Mouse (Mus musculus): ENCODE measurements at regions not wholly inside any gene's neighbourhood (a gene's known extent, or its start where the extent isn't known, plus 50 kb on each side); places are given as distances from the start of the nearest gene placed in this dataset.

GRCm38 (mm10) chr13:103653216-103653615, 121.2 kb downstream of the Srek1 start:
- 79% methylated on average over 4 of the region's 4 CpGs for whole genome bisulfite sequencing
- DNase-seq, result no peak
- Histone ChIP-seq H3K4me3 (replicated peaks; ENCODE audit: extremely low read depth, low read depth, low read length) (no peak overlapping the region), H3K4me1 (ENCODE audit: control insufficient read depth, insufficient read depth, low read length) (no peaks in the 10 kb centered on the region)
- TF ChIP-seq CTCF (IDR thresholded peaks at IDR 0.05; ENCODE audit: insufficient read depth, low read length) (no peak), POLR2A (IDR thresholded peaks at IDR 0.05; ENCODE audit: borderline replicate concordance, extremely low read depth, low read depth, low read length) (no peak)

- no peak for DNase-seq
- Histone ChIP-seq H3K4me1 (ENCODE audit: control insufficient read depth, insufficient read depth, low read length) (no peaks in the 10 kb centered on the region), H3K4me3 (replicated peaks; ENCODE audit: extremely low read depth, low read depth, low read length) (no peak overlapping the region)
- 85% methylated on average over 3 of the region's 3 CpGs for whole genome bisulfite sequencing
- no peak for TF ChIP-seq CTCF (IDR thresholded peaks at IDR 0.05; ENCODE audit: insufficient read depth, low read length)
- TF ChIP-seq POLR2A (IDR thresholded peaks at IDR 0.05; ENCODE audit: borderline replicate concordance, extremely low read depth, low read depth, low read length), result no peak
Observed at GRCm38 (mm10) chr13:103649383-103649782, 125.0 kb downstream of the Srek1 start.

DNA sequence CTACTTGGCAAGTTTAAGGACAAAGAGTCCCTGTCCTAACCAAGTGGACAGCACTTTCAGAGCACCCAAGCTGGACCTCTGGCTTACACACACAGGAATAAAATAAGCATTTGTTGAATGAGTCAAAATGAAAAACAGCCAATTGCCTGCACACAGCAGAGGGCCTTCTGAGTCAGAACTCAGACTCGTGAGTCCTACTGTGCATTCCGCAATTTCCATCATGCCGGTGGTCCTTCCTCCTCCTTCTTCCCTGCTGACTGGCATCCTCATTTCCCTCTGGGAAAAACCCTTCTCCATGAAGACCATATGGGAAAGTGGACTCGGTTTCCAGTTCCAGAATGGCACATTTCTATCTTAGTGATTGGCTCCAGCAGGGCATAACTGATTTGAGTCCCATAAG, 126.4 kb downstream of the Srek1 start:
- no peak for TF ChIP-seq CTCF (IDR thresholded peaks at IDR 0.05; ENCODE audit: insufficient read depth, low read length)
- TF ChIP-seq POLR2A (IDR thresholded peaks at IDR 0.05; ENCODE audit: borderline replicate concordance, extremely low read depth, low read depth, low read length), result no peak
- 71% methylated on average over 4 of the region's 4 CpGs for WGBS
- no peaks in the 10 kb centered on the region for H3K4me1 ChIP-seq (ENCODE audit: control insufficient read depth, insufficient read depth, low read length)
- no peak overlapping the region for H3K4me3 ChIP-seq (replicated peaks; ENCODE audit: extremely low read depth, low read depth, low read length)
- DNase-seq, result no peak

DNA sequence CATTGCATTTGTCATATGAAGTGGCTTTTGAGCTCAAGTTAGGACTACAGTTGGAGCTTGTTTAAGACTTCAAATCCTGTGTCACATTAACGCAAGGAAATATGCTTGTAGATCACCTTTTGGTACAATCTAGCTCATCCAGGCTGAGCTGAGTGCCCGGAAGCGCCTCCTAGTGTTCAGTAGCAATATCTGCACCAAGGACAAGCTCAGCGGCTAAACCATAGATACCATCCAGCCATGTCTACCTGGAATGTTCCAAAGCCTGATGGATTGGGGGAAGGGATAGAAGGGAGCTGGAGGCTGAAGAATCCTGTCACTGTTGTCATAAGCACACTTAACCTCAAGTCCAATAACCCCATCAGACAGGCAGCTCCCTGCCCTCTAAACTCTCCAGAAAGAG, 128.4 kb downstream of the Srek1 start:
- DNase-seq, result no peak

DNA sequence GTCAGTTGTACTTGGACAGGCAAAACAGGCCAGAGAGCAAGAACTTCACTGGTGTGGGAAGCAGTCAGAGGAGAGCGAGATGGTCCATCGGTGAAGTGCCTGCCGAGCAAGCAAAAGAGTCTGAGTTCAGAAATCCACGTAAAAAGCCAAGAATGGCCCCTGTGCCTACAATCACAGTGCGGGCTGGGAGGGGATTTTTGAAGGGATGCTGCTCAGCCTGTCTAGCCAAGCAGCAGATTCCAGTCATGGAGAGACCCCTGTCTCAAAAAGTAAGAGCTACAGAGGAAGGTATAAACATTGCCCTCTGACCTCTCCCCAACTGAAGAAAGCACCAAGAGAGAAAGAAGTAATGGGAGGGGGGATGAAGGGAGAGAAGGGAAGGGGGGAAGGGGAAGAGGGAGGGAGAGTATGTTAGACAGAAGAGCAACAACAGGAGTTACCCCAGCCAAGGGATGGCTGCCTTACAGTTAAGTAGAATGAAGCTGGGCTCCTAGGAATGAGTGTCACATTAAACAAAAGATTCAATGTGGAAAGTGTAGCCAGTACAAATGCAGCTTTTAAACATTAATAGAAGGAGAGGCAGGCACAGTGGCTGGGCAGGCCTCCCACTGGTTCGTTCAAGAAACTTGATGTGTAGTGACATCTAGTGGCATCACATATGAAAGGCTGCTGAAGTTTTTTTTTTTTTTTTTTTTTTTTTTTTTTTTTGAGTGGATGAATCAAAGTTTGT, 130.2 kb downstream of the Srek1 start:
- Histone ChIP-seq H3K4me1 (ENCODE audit: control insufficient read depth, insufficient read depth, low read length) (no peaks in the 10 kb centered on the region), H3K4me3 (replicated peaks; ENCODE audit: extremely low read depth, low read depth, low read length) (no peak overlapping the region)
- TF ChIP-seq CTCF (IDR thresholded peaks at IDR 0.05; ENCODE audit: insufficient read depth, low read length) (peak; percentile 46; the same call in 1 of the 2 replicates), POLR2A (IDR thresholded peaks at IDR 0.05; ENCODE audit: borderline replicate concordance, extremely low read depth, low read depth, low read length) (no peak)
- no peak for DNase-seq
- 64% methylated on average over 6 of the region's 6 CpGs for WGBS

More for the DNA sequence above, 128.4 kb downstream of the Srek1 start:
- Histone ChIP-seq H3K4me1 (ENCODE audit: control insufficient read depth, insufficient read depth, low read length) (no peaks in the 10 kb centered on the region), H3K4me3 (replicated peaks; ENCODE audit: extremely low read depth, low read depth, low read length) (no peak overlapping the region)
- 31% methylated on average over 4 of the region's 4 CpGs for WGBS
- TF ChIP-seq CTCF (IDR thresholded peaks at IDR 0.05; ENCODE audit: insufficient read depth, low read length), result peak; percentile 69
- TF ChIP-seq POLR2A (IDR thresholded peaks at IDR 0.05; ENCODE audit: borderline replicate concordance, extremely low read depth, low read depth, low read length), result no peak

DNA sequence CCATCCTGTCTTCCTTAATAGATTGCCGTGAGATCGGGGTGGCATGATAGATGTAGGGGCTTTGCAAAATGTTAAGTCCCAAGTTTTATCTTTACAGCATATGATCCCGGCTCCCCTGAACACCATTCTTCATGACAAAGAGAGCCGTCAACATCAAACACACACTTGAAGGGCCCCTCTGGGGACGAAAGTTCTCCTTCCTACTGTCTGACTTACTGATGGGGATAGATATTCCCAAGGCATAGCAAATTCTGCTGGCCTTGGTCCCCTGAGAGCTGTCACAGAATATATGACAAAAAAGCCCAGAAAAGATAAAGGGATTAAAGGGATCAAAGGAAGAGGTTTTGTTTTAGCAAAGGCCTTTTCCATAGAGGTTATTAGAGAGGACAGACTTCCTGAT, 130.9 kb downstream of the Srek1 start:
- no peaks in the 10 kb centered on the region for H3K4me1 ChIP-seq (ENCODE audit: control insufficient read depth, insufficient read depth, low read length)
- 72% methylated on average over 5 of the region's 5 CpGs for WGBS
- no peak overlapping the region for H3K4me3 ChIP-seq (replicated peaks; ENCODE audit: extremely low read depth, low read depth, low read length)
- TF ChIP-seq POLR2A (IDR thresholded peaks at IDR 0.05; ENCODE audit: borderline replicate concordance, extremely low read depth, low read depth, low read length) (no peak), CTCF (IDR thresholded peaks at IDR 0.05; ENCODE audit: insufficient read depth, low read length) (no peak)
- DNase-seq, result no peak

DNA sequence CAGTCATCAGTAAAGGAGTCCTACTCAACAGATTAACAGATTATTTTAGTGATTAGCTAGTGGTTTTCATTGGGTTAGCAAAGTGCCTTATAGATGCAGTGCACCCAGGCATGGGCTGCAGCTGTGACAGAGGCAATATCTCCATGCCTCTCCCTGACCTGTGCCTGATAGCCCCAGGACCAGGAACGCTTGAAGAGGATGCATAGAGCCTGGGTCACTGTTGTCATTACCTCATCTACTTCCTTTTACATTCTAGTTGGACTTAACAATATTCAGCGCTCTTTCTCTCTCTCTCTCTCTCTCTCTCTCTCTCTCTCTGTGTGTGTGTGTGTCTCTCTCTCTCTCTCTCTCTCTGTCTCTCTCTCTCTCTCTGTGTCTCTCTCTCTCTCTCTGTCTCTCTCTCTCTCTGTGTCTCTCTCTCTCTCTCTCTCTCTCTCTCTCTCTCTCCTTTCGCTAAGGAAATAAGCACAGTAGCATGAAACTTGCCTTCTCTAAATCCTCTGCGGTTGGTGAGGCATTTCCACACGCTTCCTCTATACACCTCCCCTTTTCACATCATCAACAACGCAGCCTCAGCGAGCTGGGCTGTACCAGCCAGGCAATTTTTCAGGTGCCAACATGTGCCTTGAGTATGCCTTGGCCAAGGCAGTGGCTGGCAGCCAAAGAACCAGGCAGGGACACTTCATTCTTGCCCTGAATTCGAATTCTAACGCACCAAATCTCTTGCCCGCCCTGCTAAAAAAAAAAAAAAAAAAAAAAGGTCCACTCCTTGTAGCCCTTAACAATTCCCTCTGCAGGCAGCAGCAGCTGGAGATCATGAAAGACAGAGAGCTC, 131.6 kb downstream of the Srek1 start:
- WGBS, result 65% methylated on average over 10 of the region's 10 CpGs
- no peak for DNase-seq

DNA sequence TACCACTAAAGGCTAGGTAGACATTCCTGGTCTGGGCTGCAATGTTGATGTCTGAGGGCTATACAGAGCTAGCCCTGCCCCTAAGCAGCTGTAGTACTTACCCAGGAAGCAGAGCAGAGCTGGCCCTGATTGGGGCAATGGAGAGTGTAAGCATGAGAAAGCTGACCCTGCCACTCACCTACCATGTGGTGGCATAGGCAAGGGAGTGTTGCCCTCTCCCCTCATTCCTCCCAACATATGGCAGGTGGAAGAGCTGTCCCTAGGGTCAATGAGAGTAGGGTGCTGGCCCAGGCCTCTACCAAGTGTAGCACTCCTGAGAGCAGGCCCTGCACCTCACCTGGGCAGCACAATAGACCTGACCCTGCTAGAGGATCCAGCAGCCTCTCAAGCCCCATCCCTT, 136.4 kb downstream of the Srek1 start:
- Histone ChIP-seq H3K4me1 (ENCODE audit: control insufficient read depth, insufficient read depth, low read length) (no peaks in the 10 kb centered on the region), H3K4me3 (replicated peaks; ENCODE audit: extremely low read depth, low read depth, low read length) (no peak overlapping the region)
- TF ChIP-seq CTCF (IDR thresholded peaks at IDR 0.05; ENCODE audit: insufficient read depth, low read length), result no peak
- no peak for TF ChIP-seq POLR2A (IDR thresholded peaks at IDR 0.05; ENCODE audit: borderline replicate concordance, extremely low read depth, low read depth, low read length)
- no peak for DNase-seq

More for the DNA sequence above, 131.6 kb downstream of the Srek1 start:
- Histone ChIP-seq H3K4me1 (ENCODE audit: control insufficient read depth, insufficient read depth, low read length) (no peaks in the 10 kb centered on the region), H3K4me3 (replicated peaks; ENCODE audit: extremely low read depth, low read depth, low read length) (no peak overlapping the region)
- no peak for TF ChIP-seq POLR2A (IDR thresholded peaks at IDR 0.05; ENCODE audit: borderline replicate concordance, extremely low read depth, low read depth, low read length)

- DNase-seq, result no peak
- TF ChIP-seq POLR2A (IDR thresholded peaks at IDR 0.05; ENCODE audit: borderline replicate concordance, extremely low read depth, low read depth, low read length), result no peak
- no peak for TF ChIP-seq CTCF (IDR thresholded peaks at IDR 0.05; ENCODE audit: insufficient read depth, low read length)
- 72% methylated on average over 3 of the region's 3 CpGs for WGBS
- Histone ChIP-seq H3K4me1 (ENCODE audit: control insufficient read depth, insufficient read depth, low read length) (no peaks in the 10 kb centered on the region), H3K4me3 (replicated peaks; ENCODE audit: extremely low read depth, low read depth, low read length) (no peak overlapping the region)
Observed at GRCm38 (mm10) chr13:103637414-103637813, 137.0 kb downstream of the Srek1 start.

- no peaks in the 10 kb centered on the region for H3K4me1 ChIP-seq (ENCODE audit: control insufficient read depth, insufficient read depth, low read length)
- no peak for DNase-seq
- 65% methylated on average over 2 of the region's 2 CpGs for WGBS
- no peak for TF ChIP-seq CTCF (IDR thresholded peaks at IDR 0.05; ENCODE audit: insufficient read depth, low read length)
- TF ChIP-seq POLR2A (IDR thresholded peaks at IDR 0.05; ENCODE audit: borderline replicate concordance, extremely low read depth, low read depth, low read length), result no peak
- no peak overlapping the region for H3K4me3 ChIP-seq (replicated peaks; ENCODE audit: extremely low read depth, low read depth, low read length)
Observed at GRCm38 (mm10) chr13:103636595-103636994, 137.8 kb downstream of the Srek1 start.

All from lung, adult 2 months (tissue).